Mouse (Mus musculus) testis, adult 2 months (tissue): Measurements from ENCODE around the gene Sorl1.

Source experiments
- CTCF ChIP-seq: fragments of 200-500 bp; IDR thresholded peaks from 2 replicates; pipeline ENCODE4 v1.5.1; 2012; ENCODE audit warnings: low read depth, mild to moderate bottlenecking, inconsistent platforms, low read length, moderate library complexity; ENCODE audit not compliant: control insufficient read depth, insufficient read depth, insufficient replicate concordance
- POLR2A ChIP-seq: fragments of 200-500 bp; IDR thresholded peaks from 2 replicates; pipeline ENCODE4 v1.6.1; 2012; ENCODE audit warnings: low read depth, mild to moderate bottlenecking, inconsistent platforms, low read length, moderate library complexity; ENCODE audit not compliant: control insufficient read depth

- TF ChIP-seq POLR2A (no peak), CTCF (no peak)
Observed at GRCm38 (mm10) chr9:42101266-42101665, 22.8 kb downstream of the Sorl1 start.
